Mouse (Mus musculus): ENCODE data around the gene Gm47985. TPM values are rescaled to one million over a fixed set of nuclear protein-coding genes. Genes with fewer than 3 reads are reported as not detected.
A peak's percentile ranks its signal among the peaks of the same experiment; 100 is the strongest.

Gm47985 gene
- polyA plus RNA-seq, 1 experiment from 2014 or later, result 1.1 TPM

DNA sequence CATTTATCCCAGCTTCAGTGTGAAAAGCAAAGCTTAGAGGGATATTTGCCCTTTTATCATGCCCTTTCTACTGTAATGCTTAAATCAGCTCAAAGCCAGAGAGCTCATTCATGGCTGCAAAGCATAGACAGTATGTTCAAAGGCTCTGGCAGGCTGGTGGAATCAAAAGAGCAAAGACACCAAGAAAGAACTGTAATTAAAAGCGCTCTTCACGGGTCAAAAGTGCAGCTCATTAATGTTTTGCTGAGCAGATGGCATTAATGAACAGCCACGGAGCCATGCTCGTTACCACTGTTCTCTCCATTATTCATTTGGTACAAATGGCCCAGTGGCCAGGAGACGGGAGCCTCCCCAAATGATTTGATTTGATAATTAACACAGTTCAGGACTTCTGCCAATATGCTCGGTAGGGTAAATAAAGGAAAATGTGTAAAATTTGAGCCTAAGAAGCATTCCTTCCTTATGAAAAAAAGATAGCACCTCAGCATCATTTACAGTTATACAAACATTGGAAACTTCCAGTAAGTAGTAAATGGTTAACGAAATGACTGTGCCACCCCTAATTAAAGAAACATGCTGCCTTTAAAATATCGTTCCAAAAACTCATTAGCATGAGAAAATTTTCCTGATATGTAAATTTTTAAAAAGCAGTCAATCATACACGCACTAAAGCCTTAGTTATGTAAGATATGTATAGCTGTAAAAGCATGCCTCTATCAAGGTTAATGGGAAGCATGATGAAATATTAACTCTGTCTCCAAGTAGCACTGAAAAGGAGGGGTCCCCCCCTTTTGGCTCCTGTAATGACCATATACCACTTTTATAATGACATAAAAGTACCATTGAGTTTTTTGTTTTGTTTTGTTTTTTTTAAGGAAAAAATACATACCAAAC, 24.1 kb upstream of the Gm47985 start:
- peak; percentile 86 for ATAC-seq (ENCODE audit: low FRiP score, low read depth)
- Histone ChIP-seq H3K9me3 (no peaks in the 10 kb centered on the region), H3K9ac (no peak overlapping the region), H3K27me3 (replicated peaks) (no peaks in the 10 kb centered on the region), H3K27ac (no peak overlapping the region), H3K36me3 (no peaks in the 10 kb centered on the region), H3K4me2 (replicated peaks) (no peak overlapping the region), H3K4me3 (no peak overlapping the region), H3K4me1 (no peaks in the 10 kb centered on the region)
- WGBS, result 42% methylated on average over 9 of the region's 9 CpGs

DNA sequence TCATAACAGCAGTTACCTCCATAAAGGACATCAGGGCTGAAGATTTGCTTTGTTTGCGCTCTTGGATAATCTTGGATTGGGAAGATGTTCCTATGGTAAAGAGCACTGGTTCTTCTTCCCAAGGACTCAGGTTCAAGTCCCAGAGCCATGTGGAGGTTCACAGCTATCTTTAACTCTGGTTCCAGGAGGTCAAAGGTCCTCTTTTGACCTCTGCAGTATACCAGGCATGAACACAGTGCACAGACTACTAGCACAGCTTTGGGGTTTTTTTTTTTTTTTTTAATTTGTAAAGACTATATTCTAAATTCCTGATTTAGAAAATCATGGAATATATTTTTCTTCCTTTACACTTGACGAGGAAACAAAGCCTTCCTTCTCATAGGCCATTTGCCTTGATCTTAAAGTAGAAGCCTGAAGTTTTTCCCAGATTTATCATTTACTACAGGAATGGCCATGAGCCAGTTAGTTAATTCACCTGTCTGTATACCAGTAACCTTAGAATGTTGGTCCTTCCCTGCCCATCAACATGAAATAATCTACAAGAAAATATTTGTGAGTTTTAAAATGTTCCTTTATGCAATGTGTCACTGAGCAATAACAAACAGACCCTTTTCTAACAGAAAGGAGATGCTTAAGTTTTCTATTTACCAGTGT, 23.4 kb upstream of the Gm47985 start:
- H3K9ac ChIP-seq, result no peak overlapping the region
- H3K9me3 ChIP-seq, result no peaks in the 10 kb centered on the region

DNA sequence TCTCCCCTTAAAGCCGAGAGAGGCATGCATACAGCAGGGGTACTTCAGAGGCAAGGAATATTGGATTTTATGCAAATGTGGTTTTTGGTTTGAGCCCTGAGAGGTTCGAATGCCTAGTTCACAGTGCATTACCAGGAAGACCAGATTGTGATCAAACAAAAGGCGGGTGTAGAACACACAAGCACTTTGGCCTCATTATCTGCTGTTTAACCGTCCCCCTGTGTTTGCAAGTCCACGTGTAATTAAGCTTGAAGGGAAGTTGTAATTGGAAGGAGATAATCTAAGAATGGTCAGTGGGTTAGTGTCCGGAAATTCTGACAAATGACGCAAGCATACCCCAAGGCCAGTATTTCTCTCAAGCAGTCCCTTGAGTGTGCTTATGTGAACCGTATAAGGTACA, 16.3 kb upstream of the Gm47985 start:
- Histone ChIP-seq H3K4me1 (peaks cover 17% of the 10 kb centered on the region), H3K36me3 (no peaks in the 10 kb centered on the region), H3K4me2 (replicated peaks) (no peak overlapping the region), H3K27me3 (replicated peaks) (no peaks in the 10 kb centered on the region), H3K9ac (no peak overlapping the region), H3K27ac (no peak overlapping the region), H3K4me3 (no peak overlapping the region), H3K9me3 (no peaks in the 10 kb centered on the region)
- ATAC-seq (ENCODE audit: low FRiP score, low read depth), result no peak
- WGBS, result 30% methylated on average over 8 of the region's 8 CpGs

More for the DNA sequence above, 23.4 kb upstream of the Gm47985 start:
- H3K36me3 ChIP-seq, result no peaks in the 10 kb centered on the region
- no peaks in the 10 kb centered on the region for H3K27me3 ChIP-seq (replicated peaks)
- no peak overlapping the region for H3K4me2 ChIP-seq (replicated peaks)
- H3K4me1 ChIP-seq, result no peaks in the 10 kb centered on the region
- 95% methylated on average over 2 of the region's 2 CpGs for WGBS
- H3K4me3 ChIP-seq, result no peak overlapping the region
- H3K27ac ChIP-seq, result no peak overlapping the region
- no peak for ATAC-seq (ENCODE audit: low FRiP score, low read depth)

- no peaks in the 10 kb centered on the region for H3K9me3 ChIP-seq
- no peak overlapping the region for H3K9ac ChIP-seq
- WGBS, result 7% methylated on average over 12 of the region's 12 CpGs
- peak; percentile 43 for ATAC-seq (ENCODE audit: low FRiP score, low read depth)
- H3K36me3 ChIP-seq, result no peaks in the 10 kb centered on the region
- H3K4me2 ChIP-seq (replicated peaks), result 0 out of 2 replicates have a peak overlapping the region, but pooled peaks have one; percentile 3
- H3K27me3 ChIP-seq (replicated peaks), result no peaks in the 10 kb centered on the region
- H3K4me3 ChIP-seq, result no peak overlapping the region
- no peak overlapping the region for H3K27ac ChIP-seq
- H3K4me1 ChIP-seq, result peaks cover 17% of the 10 kb centered on the region
Observed at GRCm38 (mm10) chr1:151167297-151168047, 14.9 kb upstream of the Gm47985 start.

GRCm38 (mm10) chr1:151168637-151169036, 13.7 kb upstream of the Gm47985 start:
- ATAC-seq (ENCODE audit: low FRiP score, low read depth), result no peak
- 73% methylated on average over 3 of the region's 3 CpGs for WGBS

DNA sequence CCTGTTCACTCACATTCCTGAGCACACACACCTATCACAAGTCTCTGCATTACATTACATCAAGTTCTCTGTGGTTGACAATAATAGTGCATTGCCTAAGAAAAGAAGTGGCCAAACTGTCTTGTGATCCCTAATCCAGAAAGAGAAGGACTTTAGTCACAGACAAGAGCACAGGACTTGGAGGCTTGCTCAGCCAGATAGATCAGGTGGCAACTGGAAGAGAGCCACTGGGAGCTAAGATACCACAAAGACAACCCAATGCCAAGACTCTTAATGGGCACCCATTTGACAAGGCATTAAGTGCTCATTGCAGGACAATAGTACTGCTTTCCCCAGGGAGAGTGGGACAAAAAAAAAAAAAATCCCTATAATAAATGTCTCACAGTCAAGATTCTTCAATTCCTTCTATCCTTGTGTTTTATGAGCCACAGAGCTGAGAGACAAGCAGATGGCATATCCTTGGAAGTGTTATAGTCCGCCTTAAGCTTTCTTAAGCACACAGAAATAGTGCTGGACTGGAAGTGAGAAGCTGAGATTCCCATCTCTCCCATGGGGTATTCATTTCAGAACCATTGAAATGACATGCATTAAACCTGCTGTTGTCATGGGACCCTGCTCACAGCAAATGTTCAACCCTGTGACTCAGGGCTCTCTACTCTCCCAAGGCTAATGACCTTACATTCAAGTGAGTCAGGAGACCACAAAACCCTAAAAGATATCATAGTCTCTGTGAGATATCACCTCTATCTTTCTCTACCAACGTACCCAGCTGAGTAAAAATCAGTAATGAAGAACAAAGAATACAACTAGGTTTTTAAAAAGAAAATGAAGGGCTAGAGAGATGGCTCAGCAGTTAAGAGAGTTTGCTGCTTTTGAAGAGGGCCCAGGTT, 10.5 kb upstream of the Gm47985 start:
- 78% methylated on average over 2 of the region's 2 CpGs for WGBS
- no peak for ATAC-seq (ENCODE audit: low FRiP score, low read depth)
- Histone ChIP-seq H3K27ac (no peak overlapping the region), H3K27me3 (replicated peaks) (no peaks in the 10 kb centered on the region), H3K4me1 (peaks cover 18% of the 10 kb centered on the region), H3K9me3 (no peaks in the 10 kb centered on the region), H3K4me2 (replicated peaks) (no peak overlapping the region), H3K4me3 (no peak overlapping the region), H3K9ac (no peak overlapping the region), H3K36me3 (no peaks in the 10 kb centered on the region)

More at GRCm38 (mm10) chr1:151168637-151169036, 13.7 kb upstream of the Gm47985 start:
- H3K9ac ChIP-seq, result no peak overlapping the region
- no peak overlapping the region for H3K27ac ChIP-seq
- H3K36me3 ChIP-seq, result no peaks in the 10 kb centered on the region
- H3K4me2 ChIP-seq (replicated peaks), result no peak overlapping the region
- no peaks in the 10 kb centered on the region for H3K9me3 ChIP-seq
- H3K4me3 ChIP-seq, result no peak overlapping the region
- peaks cover 17% of the 10 kb centered on the region for H3K4me1 ChIP-seq
- H3K27me3 ChIP-seq (replicated peaks), result no peaks in the 10 kb centered on the region

DNA sequence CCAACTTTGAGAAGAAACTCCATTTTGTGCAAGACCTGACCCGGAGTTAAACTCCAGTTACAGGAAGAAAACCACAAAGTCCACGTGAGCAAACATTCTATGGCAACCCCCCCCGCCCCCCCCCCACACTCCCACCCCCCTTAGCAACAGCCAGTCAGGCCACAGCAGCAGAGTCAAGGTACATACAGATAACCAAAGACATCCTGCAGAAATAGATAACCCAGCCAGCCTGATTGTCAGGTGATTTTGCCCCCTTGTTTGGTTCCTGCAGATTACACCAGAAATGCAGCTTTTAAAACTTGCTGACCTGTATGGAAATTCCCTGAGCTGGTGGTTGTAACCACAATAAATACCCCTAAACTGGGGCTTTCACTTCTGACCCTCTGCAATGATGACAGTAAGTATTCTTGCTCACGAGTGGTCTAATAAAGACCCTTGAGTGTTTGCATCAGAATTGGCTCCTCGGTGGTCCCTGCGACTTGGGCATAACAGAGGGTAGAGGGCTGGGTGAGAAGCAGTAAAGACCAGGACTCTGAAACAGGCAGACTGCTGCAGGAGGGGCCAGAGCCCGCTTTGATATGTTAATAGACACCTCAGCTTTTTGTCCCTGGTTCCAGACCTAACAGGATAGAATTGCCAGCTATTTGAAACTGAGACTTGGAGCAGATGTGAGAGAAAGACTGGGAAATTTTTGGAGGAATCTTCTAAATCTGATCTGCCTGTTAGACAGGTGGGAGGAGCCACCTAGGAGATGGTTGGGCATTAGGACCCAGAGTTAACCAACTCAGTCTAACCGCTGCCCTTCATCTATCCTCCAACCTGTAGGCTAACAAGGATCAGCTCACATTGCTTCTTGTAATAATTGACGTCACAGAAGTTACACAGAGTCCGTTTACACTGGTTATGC, 5.1 kb upstream of the Gm47985 start:
- Histone ChIP-seq H3K27me3 (replicated peaks) (no peaks in the 10 kb centered on the region), H3K4me2 (replicated peaks) (peak overlapping the region; percentile 49), H3K36me3 (no peaks in the 10 kb centered on the region), H3K27ac (no peak overlapping the region), H3K4me1 (peaks cover 14% of the 10 kb centered on the region; the same call in 1 of the 2 replicates), H3K9me3 (no peaks in the 10 kb centered on the region), H3K4me3 (no peak overlapping the region), H3K9ac (no peak overlapping the region)
- 6% methylated on average over 10 of the region's 10 CpGs for WGBS
- peak; percentile 74 for ATAC-seq (ENCODE audit: low FRiP score, low read depth)

DNA sequence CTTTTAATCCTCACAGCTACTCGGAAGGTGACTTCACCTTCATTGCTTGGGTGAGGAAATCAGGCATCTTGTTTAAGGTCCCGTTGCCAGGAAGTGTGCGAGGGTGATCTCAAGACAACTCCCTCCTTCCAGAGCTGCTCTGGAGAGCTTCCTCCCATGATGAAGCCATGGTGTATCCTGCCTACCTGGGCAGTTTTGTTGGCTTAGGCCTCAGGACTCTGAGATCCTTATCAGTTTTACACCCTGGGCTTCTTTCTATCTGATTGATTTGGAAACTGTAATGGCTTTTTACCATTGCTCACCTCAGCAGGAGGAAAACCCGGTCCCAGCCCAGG, 4.4 kb upstream of the Gm47985 start:
- Histone ChIP-seq H3K4me3 (no peak overlapping the region), H3K4me2 (replicated peaks) (peak overlapping the region; percentile 49), H3K9me3 (no peaks in the 10 kb centered on the region), H3K9ac (no peak overlapping the region), H3K36me3 (no peaks in the 10 kb centered on the region), H3K4me1 (peaks cover 14% of the 10 kb centered on the region; the same call in 1 of the 2 replicates), H3K27ac (no peak overlapping the region), H3K27me3 (replicated peaks) (no peaks in the 10 kb centered on the region)
- peak; percentile 18; the same call in 1 of the 2 replicates for ATAC-seq (ENCODE audit: low FRiP score, low read depth)
- WGBS, result 4% methylated on average over 4 of the region's 4 CpGs

GRCm38 (mm10) chr1:151178505-151179083, 3.7 kb upstream of the Gm47985 start:
- Histone ChIP-seq H3K9ac (no peak overlapping the region), H3K4me2 (replicated peaks) (no peak overlapping the region), H3K36me3 (no peaks in the 10 kb centered on the region), H3K4me3 (no peak overlapping the region), H3K9me3 (no peaks in the 10 kb centered on the region), H3K27me3 (replicated peaks) (no peaks in the 10 kb centered on the region), H3K27ac (peak overlapping the region; percentile 26; the same call in 1 of the 2 replicates), H3K4me1 (peaks cover 14% of the 10 kb centered on the region; the same call in 1 of the 2 replicates)
- ATAC-seq (ENCODE audit: low FRiP score, low read depth), result peak; percentile 49
- WGBS, result 8% methylated on average over 2 of the region's 2 CpGs

GRCm38 (mm10) chr1:151180167-151180566, 2.2 kb upstream of the Gm47985 start:
- 81% methylated on average over 2 of the region's 2 CpGs for WGBS
- Histone ChIP-seq H3K36me3 (no peaks in the 10 kb centered on the region), H3K4me2 (replicated peaks) (no peak overlapping the region), H3K4me3 (no peak overlapping the region), H3K9me3 (no peaks in the 10 kb centered on the region), H3K27me3 (replicated peaks) (no peaks in the 10 kb centered on the region), H3K27ac (no peak overlapping the region), H3K4me1 (peaks cover 14% of the 10 kb centered on the region; the same call in 1 of the 2 replicates), H3K9ac (no peak overlapping the region)
- no peak for ATAC-seq (ENCODE audit: low FRiP score, low read depth)
